Mouse (Mus musculus) embryonic facial prominence, embryonic 15.5 days (tissue): Measurements from ENCODE around the gene E2f6. TPM values are rescaled to one million over a fixed set of nuclear protein-coding genes. Genes with fewer than 3 reads are reported as not detected.

Experiments
- ATAC-seq: fragments of 200-750 bp; cut with Nextera tagmentation; 2 replicates; pipeline ENCODE4 v1.8.0; 2017; ENCODE audit warnings: low read depth, moderate TSS enrichment; ENCODE audit not compliant: insufficient number of reproducible peaks, low FRiP score, low TSS enrichment
- H3K27ac ChIP-seq: fragments of 300-500 bp; sonication (generic); replicated peaks from 2 replicates; pipeline ENCODE4 v1.5.1; 2015; ENCODE audit warnings: mild to moderate bottlenecking, inconsistent platforms
- H3K27me3 ChIP-seq: fragments of 300-500 bp; sonication (generic); 2 replicates; pipeline ENCODE4 v1.6.1; 2015; ENCODE audit warnings: inconsistent platforms
- H3K36me3 ChIP-seq: fragments of 300-500 bp; sonication (generic); 2 replicates; pipeline ENCODE4 v1.6.1; 2015; ENCODE audit warnings: mild to moderate bottlenecking, inconsistent platforms
- H3K4me1 ChIP-seq: fragments of 300-500 bp; sonication (generic); 2 replicates; pipeline ENCODE4 v1.6.1; 2015; ENCODE audit warnings: inconsistent platforms
- H3K4me2 ChIP-seq: fragments of 300-500 bp; sonication (generic); replicated peaks from 2 replicates; pipeline ENCODE4 v1.6.1; 2015; ENCODE audit warnings: mild to moderate bottlenecking, inconsistent platforms
- H3K4me3 ChIP-seq: fragments of 300-500 bp; sonication (generic); replicated peaks from 2 replicates; pipeline ENCODE4 v1.5.1; 2015; ENCODE audit warnings: mild to moderate bottlenecking, inconsistent platforms
- H3K9ac ChIP-seq: fragments of 300-500 bp; sonication (generic); 2 replicates; pipeline ENCODE4 v1.6.1; 2015; ENCODE audit warnings: inconsistent platforms
- H3K9me3 ChIP-seq: fragments of 300-500 bp; sonication (generic); replicated peaks from 2 replicates; pipeline ENCODE4 v1.6.1; 2016; ENCODE audit warnings: inconsistent platforms
- WGBS: fragments of 180-500 bp; shearing (Covaris S2); methylation state at CpG from one replicate; pipeline ENCODE4 v1.1.7; 2015; 5-methylcytosine and 5-hydroxymethylcytosine counted together
- polyA plus RNA-seq: library from polyadenylated mRNA; unstranded; fragments of >200 nt; fragmentation: Nextera tagmentation; extraction: Ambion mirVana; gene quantifications from 2 replicates; pipeline ENCODE4 v1.2.1, GENCODE M21; 2015

The E2f6 gene
- polyA plus RNA-seq, 1 experiment from 2014 or later, result 39.3 TPM

DNA sequence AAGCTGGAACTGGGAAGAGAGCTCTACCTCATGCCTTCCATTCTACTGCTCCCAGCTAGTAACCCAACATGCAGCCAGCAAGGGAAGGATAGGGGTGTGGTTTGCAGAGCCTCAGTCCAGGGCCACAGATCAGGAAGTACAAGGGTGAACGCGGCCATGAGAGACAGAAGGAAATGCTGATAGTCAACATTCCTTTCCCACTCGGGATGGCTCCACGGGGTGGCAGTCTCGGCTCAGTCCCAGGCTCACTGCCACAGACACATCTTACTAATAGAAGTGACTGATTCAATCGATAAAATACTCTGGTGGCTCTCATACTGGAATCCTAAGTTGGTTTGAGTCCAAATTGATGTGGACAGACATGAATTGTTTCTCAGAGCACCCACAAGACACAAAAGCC lies 17.7 kb downstream of the E2f6 start:
- Histone ChIP-seq H3K9ac (no peak overlapping the region), H3K36me3 (peaks cover 55% of the 10 kb centered on the region)
- 66% methylated on average over 6 of the region's 6 CpGs for WGBS

DNA sequence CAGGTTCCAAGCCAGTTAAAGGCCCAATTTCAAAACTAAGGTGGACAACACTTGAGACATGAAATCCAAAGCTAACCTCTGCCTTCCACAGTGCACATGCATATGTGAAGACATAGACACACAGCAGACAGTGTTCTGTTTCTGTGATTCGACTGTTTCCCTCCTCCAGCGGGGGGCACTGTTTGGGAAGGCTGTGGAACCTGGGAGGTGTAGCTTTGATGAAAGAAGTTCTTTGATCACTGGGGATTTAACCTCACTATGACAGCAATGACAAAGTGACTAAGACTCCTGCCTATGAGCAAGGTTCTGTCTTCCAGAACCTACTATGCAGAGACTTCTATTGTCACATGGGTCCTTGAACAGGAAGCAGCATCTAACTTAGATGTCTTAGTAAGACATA lies 19.0 kb downstream of the E2f6 start:
- 0 out of 2 replicates have a peak, but pooled peaks cover under 1% of the 10 kb centered on the region for H3K4me1 ChIP-seq
- H3K4me3 ChIP-seq, result no peak overlapping the region
- H3K27me3 ChIP-seq, result no peaks in the 10 kb centered on the region
- no peaks in the 10 kb centered on the region for H3K9me3 ChIP-seq
- WGBS, result 89% methylated on average over 2 of the region's 2 CpGs
- H3K27ac ChIP-seq, result no peak overlapping the region
- no peak for ATAC-seq
- peaks cover 44% of the 10 kb centered on the region for H3K36me3 ChIP-seq
- no peak overlapping the region for H3K4me2 ChIP-seq
- H3K9ac ChIP-seq, result no peak overlapping the region

More for the DNA sequence above, 17.7 kb downstream of the E2f6 start:
- no peaks in the 10 kb centered on the region for H3K4me1 ChIP-seq
- no peak for ATAC-seq
- H3K4me2 ChIP-seq, result no peak overlapping the region
- no peak overlapping the region for H3K4me3 ChIP-seq
- no peak overlapping the region for H3K27ac ChIP-seq
- no peaks in the 10 kb centered on the region for H3K27me3 ChIP-seq
- no peaks in the 10 kb centered on the region for H3K9me3 ChIP-seq

- Histone ChIP-seq H3K27me3 (no peaks in the 10 kb centered on the region), H3K36me3 (peaks cover 31% of the 10 kb centered on the region), H3K4me3 (no peak overlapping the region), H3K9ac (no peak overlapping the region), H3K9me3 (no peaks in the 10 kb centered on the region), H3K27ac (no peak overlapping the region), H3K4me2 (no peak overlapping the region), H3K4me1 (0 out of 2 replicates have a peak, but pooled peaks cover 6% of the 10 kb centered on the region)
- whole genome bisulfite sequencing, result 64% methylated on average over 4 of the region's 4 CpGs
- ATAC-seq, result no peak
Measured at GRCm38 (mm10) chr12:16831071-16831470, 20.3 kb downstream of the E2f6 start.

DNA sequence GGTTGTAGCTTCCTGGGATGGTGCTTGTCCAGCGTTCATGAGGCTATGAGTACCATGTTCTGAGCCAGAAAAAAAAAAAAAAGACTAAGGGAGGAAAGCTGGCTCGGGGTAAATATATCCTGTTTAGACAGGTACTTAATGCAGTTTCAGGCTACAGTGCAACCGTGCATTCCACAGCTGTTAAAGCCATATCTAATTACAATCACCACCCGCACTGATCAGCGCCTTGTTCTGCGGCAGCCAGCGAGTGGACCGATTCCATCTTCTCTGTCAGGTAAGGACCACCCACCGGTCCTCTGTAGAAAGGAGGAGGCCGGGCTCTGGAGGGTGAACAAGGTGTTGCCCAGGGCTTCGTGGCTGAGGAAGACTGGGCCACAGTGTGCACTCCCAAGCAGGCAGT lies 23.9 kb downstream of the E2f6 start:
- Histone ChIP-seq H3K36me3 (no peaks in the 10 kb centered on the region), H3K4me1 (0 out of 2 replicates have a peak, but pooled peaks cover 9% of the 10 kb centered on the region), H3K4me2 (no peak overlapping the region), H3K27ac (no peak overlapping the region), H3K9me3 (no peaks in the 10 kb centered on the region), H3K4me3 (no peak overlapping the region), H3K27me3 (no peaks in the 10 kb centered on the region), H3K9ac (no peak overlapping the region)
- WGBS, result 45% methylated on average over 11 of the region's 11 CpGs
- 0 out of 2 replicates have a peak, but pooled peaks have one; percentile 45 for ATAC-seq

GRCm38 (mm10) chr12:16836188-16836587 lies 25.4 kb downstream of the E2f6 start:
- Histone ChIP-seq H3K27me3 (no peaks in the 10 kb centered on the region), H3K4me3 (no peak overlapping the region), H3K4me2 (peak overlapping the region; percentile 17), H3K9me3 (no peaks in the 10 kb centered on the region), H3K27ac (no peak overlapping the region; the same call in 1 of the 2 replicates), H3K36me3 (no peaks in the 10 kb centered on the region), H3K9ac (no peak overlapping the region), H3K4me1 (0 out of 2 replicates have a peak, but pooled peaks cover 9% of the 10 kb centered on the region)
- ATAC-seq, result no peak; the same call in 1 of the 2 replicates
- 26% methylated on average over 9 of the region's 9 CpGs for WGBS

- Histone ChIP-seq H3K4me3 (no peak overlapping the region), H3K27ac (no peak overlapping the region), H3K36me3 (no peaks in the 10 kb centered on the region), H3K27me3 (no peaks in the 10 kb centered on the region), H3K9ac (no peak overlapping the region), H3K4me2 (no peak overlapping the region), H3K9me3 (no peaks in the 10 kb centered on the region), H3K4me1 (0 out of 2 replicates have a peak, but pooled peaks cover 9% of the 10 kb centered on the region)
- WGBS, result 83% methylated on average over 4 of the region's 4 CpGs
- no peak for ATAC-seq
Measured at GRCm38 (mm10) chr12:16837766-16838165, 27.0 kb downstream of the E2f6 start.

DNA sequence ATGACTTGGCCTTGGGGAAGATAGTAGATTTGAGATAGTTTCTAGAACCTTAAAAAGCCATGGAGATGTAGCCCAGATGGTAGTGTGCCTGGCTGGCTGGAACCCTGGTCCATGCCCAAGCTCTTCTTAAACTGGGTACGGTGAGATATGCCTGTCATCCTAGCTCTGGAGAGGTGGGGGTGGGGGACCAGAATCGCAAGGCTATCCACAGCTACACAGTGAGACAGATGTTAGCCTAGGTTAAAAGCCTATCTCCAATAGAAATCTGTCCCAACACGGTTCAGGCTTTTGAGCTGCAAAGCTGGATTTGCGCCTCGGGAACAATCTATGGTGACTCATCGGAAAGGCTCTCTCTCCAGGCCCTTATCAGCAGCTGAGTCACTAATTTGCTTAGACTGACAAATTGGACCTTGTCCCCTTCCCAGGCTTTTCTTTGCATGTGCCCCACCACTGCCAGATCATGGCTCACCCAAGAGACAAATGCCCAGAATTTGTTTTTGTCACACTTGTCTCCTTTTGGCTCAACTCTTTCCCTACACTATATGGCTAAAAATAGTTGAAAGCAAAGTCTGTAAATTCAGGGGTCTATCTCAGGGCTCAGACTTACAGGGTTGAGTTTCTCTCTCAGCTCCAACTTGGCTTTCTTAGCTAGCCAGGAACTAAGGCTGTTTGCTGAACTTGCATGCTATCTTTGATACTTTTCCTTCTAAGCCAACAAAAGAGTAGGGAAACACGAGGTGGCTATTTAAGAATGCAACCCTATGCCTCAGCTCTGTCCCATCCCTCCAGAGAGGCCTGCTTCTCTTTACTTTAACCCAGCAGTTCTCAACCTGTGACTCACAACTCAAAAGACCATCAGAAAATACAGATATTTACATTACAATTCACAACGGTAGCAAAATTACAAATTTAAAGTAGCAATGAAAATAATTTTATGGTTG lies 30.3 kb downstream of the E2f6 start:
- Histone ChIP-seq H3K4me1 (peaks cover 15% of the 10 kb centered on the region), H3K4me3 (no peak overlapping the region), H3K27ac (no peak overlapping the region), H3K9me3 (no peaks in the 10 kb centered on the region), H3K27me3 (no peaks in the 10 kb centered on the region), H3K4me2 (no peak overlapping the region), H3K9ac (no peak overlapping the region), H3K36me3 (no peaks in the 10 kb centered on the region)
- ATAC-seq, result no peak
- 59% methylated on average over 8 of the region's 8 CpGs for WGBS

DNA sequence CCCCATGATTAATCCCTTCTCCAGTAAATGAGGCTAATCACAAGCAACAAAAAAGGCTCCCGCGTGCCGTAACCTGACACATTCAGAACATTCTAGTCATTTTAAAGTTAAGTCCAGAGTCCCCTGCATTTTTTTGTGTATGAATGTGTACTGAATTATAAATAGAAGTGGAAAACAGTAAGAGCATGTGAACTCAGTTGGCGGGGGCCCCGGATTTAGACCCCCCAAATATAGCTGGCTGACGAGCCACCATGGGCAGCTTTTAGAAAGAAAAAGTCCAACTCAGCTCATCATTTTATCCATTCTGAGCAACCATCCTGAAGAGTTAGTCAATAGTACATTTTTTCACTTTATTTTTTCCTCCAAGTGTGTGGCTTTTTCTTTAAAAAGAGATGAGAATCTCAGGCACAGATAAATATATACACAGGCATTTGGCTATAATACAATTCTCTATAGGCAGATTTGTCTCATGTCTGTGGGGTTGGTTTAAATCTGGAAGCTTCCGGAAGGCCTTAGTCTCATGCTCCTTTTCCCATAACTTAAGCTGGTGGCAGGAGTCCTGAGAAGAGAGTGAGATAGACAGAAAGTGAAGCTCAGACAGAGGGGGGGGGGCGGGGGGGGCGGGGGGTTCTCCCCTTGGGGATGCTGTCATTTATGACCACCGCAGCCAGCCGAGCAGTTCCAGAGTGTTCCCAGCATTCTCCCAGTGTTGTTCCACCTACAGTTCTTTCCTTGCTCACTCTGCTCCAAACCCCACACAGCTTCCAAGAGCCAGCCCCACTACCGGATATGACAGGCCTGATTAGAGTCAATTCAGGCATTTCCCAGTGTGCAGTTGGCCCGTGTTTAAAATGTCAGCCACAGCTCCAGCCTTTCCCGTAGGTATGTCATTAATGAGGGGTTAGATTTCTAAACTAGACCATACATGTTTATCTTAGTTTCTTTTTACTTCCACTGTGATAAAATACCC lies 34.1 kb downstream of the E2f6 start:
- peak overlapping the region; percentile 23; the same call in 1 of the 2 replicates for H3K27ac ChIP-seq
- peak; percentile 64 for ATAC-seq
- 36% methylated on average over 12 of the region's 14 CpGs for WGBS

DNA sequence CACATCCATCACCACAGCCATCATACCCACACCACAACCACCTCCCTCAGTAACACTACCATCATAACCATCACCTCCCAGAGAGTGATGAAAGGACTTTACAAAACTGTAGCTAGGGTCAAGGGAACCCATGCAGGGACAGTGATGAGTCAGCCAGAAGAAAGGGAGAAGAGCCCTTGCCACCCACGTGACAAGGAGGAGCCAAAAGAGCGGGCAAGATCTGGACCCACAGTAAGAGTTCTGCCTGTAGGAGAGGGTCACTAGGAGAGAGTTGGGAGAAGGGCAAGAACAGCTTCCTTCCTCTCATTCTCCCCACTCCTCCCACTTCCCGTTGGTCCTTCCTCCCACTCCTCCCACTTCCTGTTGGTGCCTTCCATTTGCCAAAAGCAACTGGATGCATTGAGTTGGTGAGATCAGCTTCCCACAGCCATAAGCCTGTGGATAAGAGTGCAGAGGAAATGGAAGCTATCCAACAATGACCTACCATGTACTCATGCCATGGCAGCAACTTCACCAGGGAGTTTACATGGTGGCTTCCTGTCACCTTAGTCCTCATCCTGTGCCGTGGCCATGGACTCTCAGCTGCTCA lies 36.5 kb downstream of the E2f6 start:
- Histone ChIP-seq H3K4me1 (peaks cover 18% of the 10 kb centered on the region), H3K27ac (no peak overlapping the region), H3K9ac (no peak overlapping the region), H3K4me3 (no peak overlapping the region), H3K27me3 (no peaks in the 10 kb centered on the region), H3K36me3 (no peaks in the 10 kb centered on the region), H3K4me2 (no peak overlapping the region), H3K9me3 (no peaks in the 10 kb centered on the region)
- ATAC-seq, result no peak
- 83% methylated on average over 4 of the region's 4 CpGs for WGBS

More for the DNA sequence above, 34.1 kb downstream of the E2f6 start:
- no peak overlapping the region for H3K4me2 ChIP-seq
- no peak overlapping the region for H3K4me3 ChIP-seq
- no peaks in the 10 kb centered on the region for H3K9me3 ChIP-seq
- no peak overlapping the region for H3K9ac ChIP-seq
- peaks cover 11% of the 10 kb centered on the region for H3K4me1 ChIP-seq
- H3K27me3 ChIP-seq, result no peaks in the 10 kb centered on the region
- H3K36me3 ChIP-seq, result no peaks in the 10 kb centered on the region

GRCm38 (mm10) chr12:16848501-16848900 lies 37.7 kb downstream of the E2f6 start:
- no peak for ATAC-seq
- Histone ChIP-seq H3K9me3 (no peaks in the 10 kb centered on the region), H3K9ac (no peak overlapping the region), H3K4me2 (no peak overlapping the region), H3K4me3 (no peak overlapping the region), H3K27ac (no peak overlapping the region), H3K36me3 (no peaks in the 10 kb centered on the region), H3K4me1 (peaks cover 18% of the 10 kb centered on the region), H3K27me3 (no peaks in the 10 kb centered on the region)
- 63% methylated on average over 2 of the region's 2 CpGs for WGBS
